Mouse (Mus musculus): ENCODE measurements around the gene Tnn.

Gene Tnn

DNA sequence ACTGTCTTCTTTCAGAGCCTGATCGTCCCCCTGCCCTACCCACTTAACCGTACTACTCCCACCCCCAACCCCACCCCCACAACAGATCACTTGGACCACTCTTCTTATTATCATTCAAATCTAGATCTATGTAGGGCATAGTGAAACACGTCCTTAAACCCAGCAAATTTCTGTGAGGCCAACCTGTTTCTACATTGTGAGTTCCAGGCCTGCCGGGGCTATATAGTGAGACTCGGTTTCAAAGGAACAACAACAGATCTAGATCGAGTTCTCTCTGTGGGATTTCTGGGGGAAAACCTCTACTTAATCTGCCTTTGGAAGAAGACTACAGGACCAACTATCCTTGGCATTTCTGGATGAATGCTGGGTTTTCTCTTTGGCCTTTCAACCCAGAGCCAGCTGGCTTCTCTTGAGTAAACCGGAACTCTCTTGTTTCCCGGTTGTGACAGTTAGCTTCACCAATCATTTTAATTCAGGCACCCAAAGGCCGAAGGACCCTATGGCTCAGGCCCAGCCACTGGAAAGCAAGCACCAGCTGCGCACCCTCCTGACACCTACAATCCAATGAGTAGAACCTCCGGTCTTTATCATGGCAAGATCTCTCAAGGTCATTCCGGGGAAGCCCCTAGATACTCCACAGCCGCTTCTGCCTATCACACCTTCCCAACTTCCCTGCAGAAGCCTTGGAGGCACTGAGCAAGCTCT is 110.0 kb downstream of the Tnn start:
- DNase-seq: no peak

DNA sequence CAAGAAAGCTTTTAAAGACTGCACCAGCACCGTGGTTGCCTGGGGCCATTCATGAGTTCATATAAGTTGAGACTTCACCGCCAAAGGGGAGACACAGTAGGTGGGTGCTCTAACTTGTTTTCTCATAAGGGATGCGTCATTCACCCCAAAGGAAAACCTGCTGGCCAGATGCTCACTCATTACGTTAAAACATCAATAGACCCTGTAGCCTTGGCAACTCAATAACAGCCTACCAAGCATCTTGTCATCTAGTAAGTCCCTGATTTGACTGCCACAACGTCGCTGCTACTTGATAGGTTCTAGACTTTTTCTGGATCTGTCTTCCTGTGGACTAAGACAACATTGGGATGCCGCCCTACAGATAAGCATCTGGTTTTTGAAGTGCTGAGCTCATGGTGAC is 111.0 kb downstream of the Tnn start:
- no peak for DNase-seq

DNA sequence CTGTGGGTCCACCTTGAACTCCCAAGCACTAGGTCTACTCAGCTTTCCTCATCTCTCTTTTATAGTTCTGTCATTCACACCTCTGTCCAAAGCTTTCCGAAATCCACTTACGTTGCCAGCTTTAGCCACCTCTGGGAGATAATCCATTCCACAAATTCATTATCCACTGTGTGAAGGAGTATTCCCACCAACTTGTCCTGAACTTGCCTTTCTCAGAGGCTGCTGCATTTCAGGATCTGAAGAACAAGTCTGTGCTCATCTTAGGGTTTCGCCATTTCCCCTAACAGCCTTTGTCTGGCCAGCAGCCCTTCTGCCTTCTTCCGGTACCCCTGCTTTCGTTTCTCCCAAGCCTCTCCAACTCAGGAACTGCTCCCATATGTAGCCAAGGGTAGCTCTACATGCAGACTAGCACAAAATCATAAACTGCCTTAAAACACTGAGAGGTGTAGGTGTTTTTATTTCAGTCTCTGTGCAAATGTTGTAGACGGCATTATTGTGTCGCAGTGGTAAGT is 112.1 kb downstream of the Tnn start:
- no peak for DNase-seq

DNA sequence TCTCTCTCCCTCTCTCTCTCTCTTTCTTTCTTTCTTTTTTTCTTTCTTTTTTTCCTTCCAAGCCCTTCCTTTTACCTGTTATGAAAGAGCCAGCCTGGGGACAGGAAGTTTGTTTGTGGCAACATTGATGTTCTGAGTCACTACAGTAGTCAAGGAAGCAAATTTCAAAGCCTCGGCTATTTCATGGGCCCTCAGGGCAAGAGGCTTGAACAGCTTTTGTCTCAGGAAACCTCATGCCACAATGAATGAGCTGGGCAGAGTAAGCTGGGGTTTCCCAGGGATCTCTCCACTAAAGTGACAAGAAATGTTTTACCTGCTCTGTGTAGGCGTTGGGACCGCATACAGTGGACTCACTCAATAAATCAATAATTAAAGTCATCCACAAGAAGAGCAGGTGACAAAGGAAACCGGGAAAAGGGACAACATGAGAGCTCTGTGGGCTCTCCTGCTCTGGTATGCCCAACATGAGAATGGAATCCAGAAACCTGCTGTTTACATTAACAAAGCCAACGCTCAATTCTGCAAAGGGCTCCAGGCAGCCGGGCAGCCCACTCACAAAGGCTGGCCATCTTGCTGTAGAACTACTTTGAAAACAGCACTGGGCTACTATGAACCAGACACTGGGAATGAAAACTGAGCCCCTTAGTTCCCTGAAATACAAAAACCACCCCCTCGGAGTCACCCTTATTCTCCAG is 113.3 kb downstream of the Tnn start:
- no peak for DNase-seq

DNA sequence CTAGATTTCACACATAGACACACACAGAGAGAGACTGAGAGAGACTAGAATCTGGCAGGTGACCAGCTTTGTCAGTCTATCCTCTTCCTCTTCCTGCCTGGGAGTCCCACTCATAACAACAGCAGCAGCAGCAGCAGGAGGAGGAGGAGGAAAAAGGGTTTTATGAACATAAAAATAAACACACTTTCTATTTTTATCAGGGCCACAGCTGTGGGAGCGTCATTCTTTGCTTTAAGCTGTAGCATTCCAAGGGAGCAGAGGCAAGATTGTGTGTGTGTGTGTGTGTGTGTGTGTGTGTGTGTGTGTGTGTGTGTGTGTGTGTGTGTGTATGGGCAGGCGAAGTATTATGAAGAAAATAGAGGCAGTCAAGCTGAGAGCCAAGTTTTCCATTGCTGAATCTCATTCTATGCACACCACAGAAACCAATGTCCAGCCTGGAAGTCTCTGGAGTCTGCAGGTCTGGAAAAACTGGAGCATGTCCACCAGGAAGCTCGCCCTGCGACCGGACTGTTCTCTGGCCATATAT is 116.3 kb downstream of the Tnn start:
- DNase-seq: no peak

DNA sequence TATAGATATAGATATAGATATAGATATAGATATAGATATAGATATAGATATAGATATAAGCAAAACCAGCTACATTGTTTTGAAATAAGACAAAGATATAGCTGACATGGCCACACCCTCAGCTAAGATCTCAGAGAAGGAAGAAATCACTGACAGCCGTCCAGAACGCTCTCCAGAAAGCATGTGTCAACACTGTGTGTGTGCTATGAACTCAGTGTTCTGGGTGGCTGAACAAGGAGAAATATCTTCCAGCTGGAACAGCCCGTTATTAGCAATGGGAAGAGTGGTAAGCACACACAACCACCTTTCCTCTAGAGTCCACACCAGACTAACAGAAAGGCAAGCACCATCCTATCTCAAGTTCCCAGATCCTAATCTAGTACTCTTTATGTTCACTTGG is 117.8 kb downstream of the Tnn start:
- DNase-seq: no peak
